Mouse (Mus musculus) kidney, adult 9 months (tissue): ENCODE data around the gene Emp1.

Source experiments
- DNase-seq: peaks from one replicate; pipeline ENCODE4 v3.0.0; 2022

The Emp1 gene

DNA sequence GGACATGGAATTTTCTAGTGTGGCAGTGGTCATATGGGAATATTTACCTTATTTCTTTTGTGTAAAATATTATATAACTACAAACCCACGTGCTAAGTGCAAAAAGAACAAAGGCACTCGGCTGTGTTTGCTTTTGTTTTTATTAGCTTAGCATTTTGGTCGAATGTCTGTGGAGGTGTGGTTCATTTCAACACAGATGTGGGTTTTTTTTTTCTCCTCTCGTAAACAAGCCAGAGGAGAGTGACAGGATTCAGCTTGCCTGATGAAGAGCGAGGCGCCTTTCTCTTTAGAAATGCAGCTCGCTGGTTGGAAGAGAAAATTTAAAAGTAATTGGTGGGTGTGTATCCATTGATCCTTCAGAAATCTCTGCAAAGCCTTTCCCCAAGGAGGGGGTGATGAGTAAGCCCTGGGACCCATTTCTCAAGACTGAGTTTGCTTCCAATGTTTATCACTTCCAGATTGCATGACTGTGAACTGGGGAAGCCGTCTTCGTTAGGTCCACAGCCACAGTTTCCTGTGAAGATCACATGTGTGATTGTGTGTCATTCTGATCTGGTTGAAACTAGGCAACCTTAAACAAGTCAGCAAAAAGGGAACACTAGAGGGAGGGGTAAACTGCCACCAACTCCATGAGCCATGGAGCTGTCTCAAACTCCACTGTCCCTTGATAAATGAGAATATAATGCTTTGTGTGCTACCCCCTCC is 1.8 kb downstream of the Emp1 start:
- peak; percentile 48 for DNase-seq

DNA sequence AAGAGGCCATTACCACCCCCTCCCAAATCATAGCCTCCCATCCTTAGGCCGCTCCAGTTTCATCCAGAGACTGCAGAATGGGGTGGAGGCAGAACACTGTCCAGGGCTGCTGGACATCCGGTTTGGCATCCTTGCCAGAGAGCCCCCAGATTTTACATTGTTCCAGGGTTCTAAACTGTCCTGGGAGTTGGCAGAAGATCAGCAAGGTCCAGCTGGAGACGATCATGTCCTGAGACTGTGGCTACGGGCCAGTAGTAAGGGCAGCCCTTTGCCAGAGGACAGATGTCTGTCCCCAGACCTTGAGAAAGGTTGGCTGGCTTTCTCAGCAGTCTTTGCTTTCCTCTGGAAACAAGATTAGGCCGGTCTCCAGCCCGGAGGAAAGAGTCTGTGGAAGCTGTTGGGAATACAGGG is 2.6 kb downstream of the Emp1 start:
- DNase-seq: peak; percentile 83

DNA sequence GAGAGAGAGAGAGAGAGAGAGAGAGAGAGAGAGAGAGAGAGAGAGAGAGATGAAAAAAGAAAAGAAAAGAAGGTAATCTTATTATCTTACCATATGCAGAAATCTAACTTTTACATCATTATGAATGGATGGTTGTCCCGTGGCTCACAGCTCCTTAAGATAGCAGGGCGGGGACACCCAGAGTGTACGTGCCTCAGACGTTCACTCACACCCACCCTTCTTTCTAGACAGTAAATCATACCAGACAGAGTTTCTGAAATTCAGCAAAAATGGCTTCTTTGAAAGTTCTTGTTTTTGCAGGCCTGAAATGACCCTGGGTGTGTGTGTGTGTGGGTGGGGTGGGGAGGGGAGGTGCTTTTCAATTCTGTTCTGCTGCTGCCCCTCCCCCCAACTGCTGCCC is 3.3 kb downstream of the Emp1 start:
- no peak for DNase-seq

DNA sequence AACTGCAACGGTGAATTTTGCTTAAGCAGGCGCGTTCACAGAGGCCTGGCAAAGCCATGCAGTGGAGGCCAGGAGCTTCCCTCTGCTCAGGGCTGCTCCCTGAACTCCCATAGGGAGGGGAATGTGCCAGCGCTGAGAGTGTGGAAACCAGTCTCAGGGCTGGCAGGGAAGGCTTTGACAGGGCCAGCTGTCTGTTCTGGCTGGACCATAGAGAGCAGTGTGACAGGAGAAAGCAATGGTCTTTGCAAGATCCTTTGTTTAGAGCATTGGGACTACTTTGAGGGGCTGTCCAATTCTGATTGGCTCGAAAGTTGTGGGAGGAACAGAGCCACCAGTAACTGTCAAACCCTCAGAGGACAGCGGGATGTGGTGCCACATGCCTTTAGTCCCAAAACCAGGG is 5.9 kb downstream of the Emp1 start:
- no peak for DNase-seq

DNA sequence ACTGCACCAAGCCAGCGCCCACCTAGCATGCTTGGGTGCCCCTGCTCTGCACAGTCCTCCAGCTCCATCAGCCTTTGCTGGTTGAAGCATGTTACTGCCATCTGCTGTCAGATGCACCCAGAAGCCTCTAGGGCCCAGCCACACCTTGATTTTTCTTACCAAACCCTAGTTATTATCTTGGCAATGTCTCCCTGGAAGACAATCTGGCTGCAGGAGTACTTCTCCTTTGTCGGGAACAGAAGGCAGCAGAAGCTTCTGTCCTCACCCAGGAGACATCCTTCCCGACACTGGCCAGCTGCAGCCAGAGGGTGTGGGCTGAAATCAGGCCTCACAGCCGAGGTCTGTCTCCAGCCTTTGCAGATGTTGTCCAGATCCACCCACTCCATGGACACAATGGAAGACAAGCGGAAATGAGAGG is 7.2 kb downstream of the Emp1 start:
- no peak for DNase-seq

DNA sequence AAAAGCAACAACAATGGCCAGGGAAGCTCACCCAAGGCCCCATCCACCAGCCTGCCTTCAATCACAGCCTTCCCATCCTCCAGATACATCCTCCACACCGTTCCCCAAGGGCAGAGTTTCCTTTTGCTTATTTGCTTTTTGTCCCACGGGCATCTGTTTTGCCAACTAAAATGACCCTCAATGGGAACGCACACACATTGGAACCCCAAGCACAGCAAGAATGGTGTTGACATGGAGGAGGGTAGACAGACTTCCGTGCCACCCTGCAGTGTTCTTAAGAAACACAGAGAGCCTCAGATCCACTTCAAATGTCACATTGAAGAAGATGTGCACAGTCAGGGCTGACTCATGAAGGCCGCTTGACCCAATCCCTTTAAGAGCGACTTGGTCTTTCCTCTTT is 8.6 kb downstream of the Emp1 start:
- no peak for DNase-seq

DNA sequence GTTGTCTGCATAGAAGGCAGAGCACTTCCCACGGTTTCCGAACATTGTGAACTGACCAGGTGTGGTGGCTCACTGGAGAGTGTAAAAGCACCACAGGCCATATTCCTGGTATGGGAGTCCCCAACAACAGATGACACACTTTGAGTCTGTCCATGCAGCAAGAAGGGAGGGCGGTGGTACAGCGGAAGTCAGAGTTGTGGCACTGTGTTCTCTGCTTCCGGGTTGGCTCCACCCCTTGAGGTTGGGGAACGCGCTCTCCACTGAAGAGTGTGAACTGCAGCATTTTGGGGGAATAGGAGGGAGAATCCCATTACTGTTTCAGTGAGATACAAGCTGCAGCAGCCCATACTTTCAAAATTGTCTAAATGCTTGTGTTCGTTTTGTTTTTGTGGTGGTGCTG is 11.0 kb downstream of the Emp1 start:
- no peak for DNase-seq

DNA sequence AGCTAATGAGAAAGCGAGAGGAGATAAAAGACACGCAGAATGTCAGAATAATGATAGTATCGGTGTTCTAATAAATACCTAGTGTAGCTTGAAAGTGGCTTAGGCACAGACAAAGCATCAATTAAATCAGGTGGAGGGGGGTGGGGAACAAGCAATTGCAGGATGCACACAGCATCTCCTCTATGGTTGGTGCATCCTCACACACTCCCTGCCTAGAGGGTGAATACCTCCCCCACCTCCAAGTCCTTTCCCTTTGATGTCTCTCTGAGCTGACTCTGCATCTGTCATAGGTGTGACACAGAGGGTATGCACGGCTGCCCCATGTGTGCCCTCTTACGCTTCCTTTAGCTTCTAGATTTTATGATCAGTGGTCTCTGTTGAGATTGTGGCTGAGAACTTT is 13.5 kb downstream of the Emp1 start:
- DNase-seq: no peak

DNA sequence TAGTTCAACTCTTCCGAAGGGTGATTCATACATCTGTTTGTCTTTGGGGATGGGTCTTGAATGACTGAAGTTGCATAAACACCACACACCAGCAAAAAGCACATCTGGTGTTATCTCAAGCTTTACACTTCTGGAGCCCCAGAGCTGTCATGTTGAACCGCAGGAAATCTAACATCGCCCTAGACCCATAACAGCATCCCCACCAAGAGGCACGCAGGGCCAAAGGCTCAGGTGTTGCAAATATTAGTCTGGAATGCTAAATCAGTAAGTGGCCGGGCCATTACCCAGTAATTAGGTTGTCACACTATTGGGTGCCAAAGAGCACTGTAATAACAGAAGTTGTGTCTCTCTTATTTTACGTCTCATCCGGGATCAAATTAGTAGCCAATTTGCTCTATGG is 13.9 kb downstream of the Emp1 start:
- DNase-seq: no peak

DNA sequence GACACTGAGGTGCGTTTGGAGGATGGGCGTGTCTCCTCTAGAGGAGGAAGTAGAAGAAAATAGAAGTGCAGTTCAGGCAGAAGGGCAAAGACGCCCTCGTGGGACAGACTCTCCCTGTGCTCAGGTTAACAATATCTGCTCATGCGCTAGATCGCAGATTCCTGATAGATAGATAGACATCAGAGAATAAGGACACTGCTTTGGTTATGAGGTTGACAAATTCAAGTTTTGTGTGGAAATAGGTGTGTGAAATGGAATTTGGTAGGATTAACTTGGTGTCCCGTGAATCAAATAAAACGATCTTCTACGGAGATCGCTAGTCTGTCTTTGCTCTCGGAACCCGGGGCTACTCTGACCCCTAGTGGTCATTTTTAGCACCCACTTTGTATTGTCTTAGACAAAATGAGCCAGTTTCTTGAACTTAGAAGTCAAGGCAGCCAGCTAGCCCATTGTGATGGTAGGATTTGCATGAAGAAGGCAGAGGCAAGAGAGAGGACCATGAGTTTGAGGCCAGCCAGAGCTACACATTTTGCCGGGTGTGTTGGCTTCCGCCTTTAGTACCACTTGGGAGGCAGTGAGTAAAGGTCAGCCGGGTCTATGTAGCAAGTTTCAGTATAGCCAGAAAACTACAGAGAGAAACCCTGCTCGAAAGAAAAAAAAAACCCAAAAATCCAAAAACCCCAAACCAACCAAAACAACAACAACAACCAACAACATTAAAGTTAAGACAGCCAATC is 15.4 kb downstream of the Emp1 start:
- DNase-seq: peak; percentile 79

DNA sequence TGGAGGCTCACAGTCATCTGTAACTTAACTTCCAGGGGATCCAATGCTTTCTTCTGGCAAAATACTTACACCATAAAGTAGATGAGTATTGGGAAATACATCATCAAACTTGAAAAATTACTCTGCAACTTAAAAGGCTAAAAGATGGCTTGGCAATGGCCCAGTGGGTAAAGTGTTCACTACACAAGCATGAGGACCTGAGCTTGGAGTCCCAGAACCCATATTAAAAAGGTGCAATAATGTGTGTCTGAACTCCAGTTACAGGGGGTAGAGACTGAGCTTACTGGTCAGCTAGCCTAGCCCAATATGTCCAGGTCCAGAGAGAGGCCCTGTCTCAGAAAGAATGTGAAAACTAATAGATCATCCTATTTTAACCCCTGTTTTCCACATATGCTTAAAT is 21.6 kb downstream of the Emp1 start:
- DNase-seq: no peak

DNA sequence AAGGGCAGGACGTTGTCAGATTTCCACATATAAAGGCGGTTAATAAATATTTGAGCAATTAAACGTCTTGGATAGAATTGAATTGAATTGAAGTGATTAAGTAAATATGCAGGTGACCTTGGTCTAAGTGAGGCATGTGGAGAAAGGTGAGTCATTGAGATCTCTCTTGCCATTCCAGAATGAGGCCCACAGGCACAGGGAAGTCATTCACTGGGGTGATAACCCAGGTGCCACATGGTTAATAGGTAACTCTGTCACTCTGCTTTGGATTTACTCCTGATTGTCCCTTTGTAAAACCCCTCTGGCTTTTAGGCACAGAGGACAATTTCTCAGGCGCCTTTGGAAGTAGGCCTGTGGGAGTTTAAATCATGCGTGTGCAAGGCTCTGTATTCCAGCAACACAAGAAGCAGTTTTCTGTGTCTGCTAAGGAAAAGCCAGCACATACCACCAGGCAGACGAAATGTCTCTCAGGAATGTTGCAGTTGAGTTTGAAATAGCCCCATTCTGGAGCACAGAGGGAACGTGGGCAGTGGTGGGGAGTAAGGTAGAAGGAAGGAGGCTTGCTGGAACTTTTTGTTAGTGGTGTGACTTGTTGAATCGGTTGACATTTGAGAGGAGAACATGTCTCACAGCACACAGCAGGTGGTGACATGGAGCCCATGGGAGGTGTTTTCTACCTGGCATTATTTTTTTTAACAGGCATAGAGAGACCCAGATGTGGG is 23.6 kb downstream of the Emp1 start:
- DNase-seq: peak; percentile 42

DNA sequence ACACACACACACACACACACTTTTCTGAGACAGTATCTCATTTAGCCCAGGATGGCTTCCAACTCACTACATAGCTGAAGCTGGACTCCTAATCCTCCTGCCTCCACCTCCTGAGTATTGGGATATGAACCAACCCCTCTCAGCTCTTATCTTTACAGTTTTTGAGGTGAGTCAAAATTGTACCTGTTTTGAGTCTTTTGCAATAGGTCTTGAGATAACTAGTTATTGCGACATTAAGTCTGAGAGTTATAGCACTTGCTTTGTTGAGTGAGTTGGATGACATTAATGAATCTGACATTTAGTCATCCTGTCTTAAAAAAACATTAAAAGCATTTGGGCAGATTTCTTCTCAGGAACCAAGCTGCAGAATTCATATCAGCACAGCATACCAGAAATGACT is 25.3 kb downstream of the Emp1 start:
- no peak for DNase-seq

DNA sequence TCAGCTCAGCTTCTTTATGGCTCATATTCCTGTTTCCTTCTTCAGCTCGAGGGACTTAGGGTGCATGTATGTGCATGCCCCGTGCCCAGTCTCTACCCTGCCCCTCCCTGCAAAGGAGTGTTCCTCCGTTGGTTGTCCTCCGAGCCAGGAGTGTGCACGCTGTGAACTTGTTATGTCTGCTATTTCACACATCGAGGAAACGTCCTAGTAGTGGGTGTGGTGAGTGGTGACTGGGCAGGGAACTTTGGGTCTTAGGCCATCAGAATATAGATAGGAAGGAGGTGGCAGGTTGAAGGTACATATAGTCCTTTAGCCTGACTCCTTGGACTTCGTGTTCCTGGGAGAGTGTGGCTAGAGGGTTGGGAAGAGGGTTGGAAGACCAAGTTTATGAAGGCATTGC is 26.4 kb downstream of the Emp1 start:
- no peak for DNase-seq

DNA sequence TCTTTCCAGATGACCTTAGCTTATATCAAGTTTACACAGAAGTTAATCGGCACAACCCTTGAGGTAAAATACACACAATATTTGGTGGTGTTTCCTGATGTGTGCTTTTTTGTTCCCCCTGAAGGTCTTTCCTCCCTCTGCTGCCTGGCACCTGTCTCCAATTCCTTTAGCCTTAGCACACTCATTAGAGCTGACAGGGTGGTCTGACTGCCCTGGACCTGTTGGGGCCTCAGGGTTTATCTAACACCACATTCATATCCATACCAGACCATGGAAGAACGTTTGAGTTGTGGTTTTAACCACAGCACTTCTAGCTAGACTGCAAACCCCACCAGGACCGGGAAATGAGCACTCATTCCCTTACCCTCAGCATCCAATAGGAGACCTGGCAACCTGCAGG is 28.1 kb downstream of the Emp1 start:
- no peak for DNase-seq

DNA sequence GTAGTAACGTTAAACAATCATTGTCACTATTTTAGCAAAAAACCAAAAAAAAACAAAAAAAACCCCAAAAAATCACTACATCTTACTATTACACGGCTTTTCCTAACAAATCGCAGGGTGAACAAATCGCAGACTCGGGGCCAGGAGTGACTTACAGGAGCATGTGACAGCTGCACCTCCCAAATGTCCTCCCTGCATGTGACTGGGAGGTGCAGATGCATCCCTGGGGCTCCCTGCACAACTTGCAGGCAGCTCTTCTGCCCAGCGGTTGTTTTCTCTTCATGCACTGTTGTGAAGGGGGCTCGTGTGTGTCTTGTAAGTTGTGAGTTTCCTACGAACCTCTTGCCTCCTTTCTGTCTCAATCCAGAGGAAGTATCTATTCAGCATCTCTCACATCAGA is 33.0 kb downstream of the Emp1 start:
- DNase-seq: no peak

DNA sequence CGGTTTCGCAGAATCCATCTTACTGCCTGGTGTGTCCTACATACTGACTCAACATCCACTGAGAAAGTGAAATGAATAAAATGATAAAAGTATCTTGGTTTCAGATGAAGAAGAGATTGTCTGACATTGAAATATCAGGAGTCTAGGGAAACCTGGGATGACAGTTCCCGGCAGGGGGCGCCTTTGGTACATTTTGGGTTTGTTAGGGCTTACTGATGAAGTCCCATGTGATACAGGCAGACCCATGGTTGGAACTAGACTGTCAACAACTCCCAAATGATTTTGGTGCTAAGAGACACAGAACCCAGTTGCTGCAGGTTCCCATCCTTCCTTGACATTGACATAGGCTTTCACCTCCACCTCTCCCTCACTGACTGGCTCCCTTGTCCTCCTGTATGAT is 34.7 kb downstream of the Emp1 start:
- DNase-seq: no peak

DNA sequence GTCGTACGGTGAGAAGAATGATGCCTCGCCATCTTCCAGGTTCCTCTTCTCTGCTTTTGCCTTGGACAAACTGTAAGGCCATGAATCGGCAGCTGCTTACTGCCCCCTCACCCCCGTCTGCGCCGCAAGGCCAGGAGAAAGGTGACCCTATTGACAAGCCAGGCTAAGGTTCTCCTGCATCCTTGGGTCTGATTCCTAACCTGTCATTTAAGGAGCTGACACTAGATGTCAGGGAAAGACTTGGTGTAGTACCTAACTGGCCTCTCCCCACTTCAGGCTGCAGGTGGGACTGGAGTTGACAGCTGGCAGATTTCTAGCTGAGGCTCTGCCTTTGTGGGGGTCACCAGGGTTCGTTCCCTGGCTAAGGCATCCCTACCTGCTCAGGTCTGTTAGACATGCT is 35.4 kb downstream of the Emp1 start:
- DNase-seq: no peak

DNA sequence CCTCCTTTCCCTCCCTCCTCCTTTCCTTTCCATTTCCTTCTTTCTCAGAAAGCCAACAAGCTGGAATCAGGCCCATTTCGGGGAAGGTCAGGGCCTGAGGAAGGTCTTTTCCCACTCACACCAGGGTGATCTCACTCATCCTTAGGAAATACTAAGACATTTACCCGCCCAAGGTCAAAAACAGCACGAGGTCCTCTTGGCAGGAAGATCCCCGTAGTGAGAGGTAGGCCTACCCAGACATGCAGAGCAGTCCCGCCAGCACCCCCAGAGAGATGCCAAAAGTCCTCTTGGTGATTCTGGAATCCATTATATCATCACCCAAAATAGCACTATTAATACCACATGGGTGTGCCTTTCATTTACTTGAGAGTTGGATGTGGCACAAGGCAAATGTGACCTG is 36.5 kb downstream of the Emp1 start:
- no peak for DNase-seq

DNA sequence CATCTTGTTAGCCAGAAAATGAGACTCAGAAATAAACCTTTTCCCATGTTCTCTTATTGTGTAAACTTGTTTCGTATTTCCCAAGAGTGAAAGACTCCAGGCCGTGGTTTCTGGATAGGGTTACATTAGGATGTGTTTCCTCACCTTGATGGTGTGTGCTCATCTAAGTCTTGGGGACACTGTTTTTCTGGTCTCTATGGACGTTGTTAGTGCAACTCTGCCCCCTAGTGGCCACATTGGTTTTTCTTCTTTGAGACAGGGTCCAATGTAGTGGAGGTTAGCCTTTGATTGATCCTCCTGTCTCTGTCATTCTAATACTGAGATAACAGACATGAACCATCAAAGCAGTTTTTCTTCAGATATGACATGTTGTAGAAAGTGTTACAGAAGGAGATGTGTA is 38.0 kb downstream of the Emp1 start:
- peak; percentile 71 for DNase-seq

DNA sequence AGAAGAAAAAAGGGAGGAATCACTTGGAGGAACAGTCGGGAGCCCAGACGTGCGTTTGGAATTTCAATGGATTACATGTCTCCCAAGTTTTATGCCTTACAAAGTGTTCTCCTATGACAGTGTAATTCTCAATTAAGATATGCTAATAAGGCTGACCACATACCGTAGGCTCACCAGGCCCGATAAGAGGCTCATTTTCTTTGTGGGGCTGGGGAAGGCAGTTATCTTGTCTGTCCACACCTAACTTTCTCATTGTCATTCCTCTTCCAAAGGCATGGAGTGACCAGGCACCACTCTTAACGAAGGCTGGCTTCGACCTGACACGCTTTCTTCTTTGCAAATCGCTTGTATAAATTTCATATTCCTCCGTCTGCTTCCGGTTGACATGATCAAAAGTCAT is 42.7 kb downstream of the Emp1 start:
- no peak for DNase-seq

DNA sequence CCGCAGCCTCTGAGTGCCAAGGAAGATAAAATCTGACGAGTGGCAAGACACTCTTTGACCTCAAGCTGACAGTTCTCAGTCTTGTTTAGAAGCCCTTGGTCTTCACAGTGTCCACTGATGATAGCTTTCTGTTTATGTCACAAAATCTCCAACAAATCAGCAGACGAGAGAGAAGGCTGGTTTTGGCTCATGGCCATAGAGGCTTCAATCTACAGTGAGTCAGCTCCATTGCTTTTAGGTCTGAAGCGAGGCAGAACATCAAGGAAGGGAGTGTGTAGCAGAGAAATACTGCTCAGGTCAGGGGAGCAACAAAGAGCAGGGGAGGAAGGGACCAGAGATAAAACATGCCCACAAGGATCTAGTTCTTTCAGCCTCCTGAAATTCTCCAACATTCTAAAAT is 45.0 kb downstream of the Emp1 start:
- DNase-seq: no peak

DNA sequence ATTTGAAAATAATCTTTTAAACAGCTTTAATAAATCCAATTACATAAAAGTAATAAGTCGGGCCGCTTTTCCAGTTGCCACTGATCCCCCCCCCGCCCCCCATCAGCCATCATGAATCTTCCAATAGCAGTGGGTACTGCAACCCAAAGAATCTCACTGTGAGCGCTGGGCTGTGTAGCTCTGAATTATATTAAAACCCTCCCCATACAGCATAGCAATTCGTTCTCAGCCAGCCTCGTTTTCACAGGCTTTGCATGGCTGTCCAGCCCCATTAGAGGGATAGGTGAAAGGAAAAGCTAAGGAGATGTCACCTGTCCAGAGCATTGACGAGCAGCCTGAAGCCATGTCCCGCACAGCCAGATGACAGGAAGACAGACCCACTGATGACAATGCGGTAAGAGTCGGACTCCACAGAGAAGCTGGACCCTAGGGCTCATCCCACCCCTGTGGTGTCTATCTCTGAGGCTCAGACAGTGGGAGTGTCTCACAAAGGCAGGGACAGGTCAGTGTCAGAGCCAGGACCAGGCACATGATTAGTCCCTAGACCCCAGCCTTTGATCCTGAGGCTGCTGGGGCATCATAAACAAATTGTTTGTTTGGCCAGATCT is 49.5 kb downstream of the Emp1 start:
- no peak for DNase-seq

DNA sequence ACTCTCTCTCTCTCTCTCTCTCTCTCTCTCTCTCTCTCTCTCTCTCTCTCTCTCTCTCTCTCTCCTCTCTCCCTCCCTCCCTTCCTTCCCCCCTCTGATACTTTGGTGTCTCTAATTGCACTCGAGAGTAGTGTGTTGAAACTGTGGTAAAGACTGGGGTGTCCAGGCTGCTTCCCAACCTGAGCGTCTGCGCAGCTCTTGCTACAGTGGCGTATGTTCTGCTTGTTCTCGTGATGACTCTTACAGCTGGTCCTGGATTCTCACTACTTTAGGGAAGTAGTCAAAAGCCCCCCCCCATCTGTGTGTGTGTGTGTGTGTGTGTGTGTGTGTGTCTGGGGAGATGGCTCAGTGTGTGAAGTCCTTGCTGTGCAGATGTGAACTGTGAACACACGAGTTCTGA is 50.3 kb downstream of the Emp1 start:
- no peak for DNase-seq
